Mouse (Mus musculus): ENCODE data around the gene Dbh. TPM values are rescaled to one million over a fixed set of nuclear protein-coding genes. Genes with fewer than 3 reads are reported as not detected.

Gene Dbh
- 0.09 and 0.15 TPM in 2 replicates for polyA plus RNA-seq (2016; fragmentation: Nextera tagmentation; extraction: Ambion mirVana)

- Histone ChIP-seq H3K36me3 (no peaks in the 10 kb centered on the region), H3K4me2 (replicated peaks) (no peak within 1 kb of the TSS), H3K27me3 (no peaks in the 10 kb centered on the region), H3K4me1 (peaks cover 6% of the 10 kb centered on the region; the same call in 1 of the 2 replicates), H3K9me3 (no peaks in the 10 kb centered on the region), H3K27ac (replicated peaks) (no peak within 1 kb of the TSS), H3K4me3 (no peak within 1 kb of the TSS), H3K9ac (replicated peaks) (no peak within 1 kb of the TSS)
- WGBS, result 82% methylated on average over 12 of the region's 12 CpGs
- ATAC-seq (ENCODE audit: low FRiP score, low read depth), result no peak
Measured at GRCm38 (mm10) chr2:27164796-27165590, at the start of gene Dbh. Gene Dbh (plus strand): TSS chr2:27165233.

- Histone ChIP-seq H3K4me1 (peaks cover 15% of the 10 kb centered on the region), H3K9me3 (no peaks in the 10 kb centered on the region), H3K27me3 (no peaks in the 10 kb centered on the region; the same call in none of the 2 replicates), H3K9ac (replicated peaks) (no peak overlapping the region), H3K4me3 (no peak overlapping the region), H3K27ac (replicated peaks) (no peak overlapping the region), H3K36me3 (no peaks in the 10 kb centered on the region), H3K4me2 (replicated peaks) (no peak overlapping the region)
- 67% methylated on average over 4 of the region's 4 CpGs for WGBS
- ATAC-seq (ENCODE audit: low FRiP score, low read depth), result no peak
Measured at GRCm38 (mm10) chr2:27118452-27118851, 46.6 kb upstream of the Dbh start.

- 90% methylated on average over 2 of the region's 2 CpGs for WGBS
- Histone ChIP-seq H3K4me1 (peaks cover 15% of the 10 kb centered on the region), H3K4me3 (no peak overlapping the region), H3K27me3 (no peaks in the 10 kb centered on the region; the same call in none of the 2 replicates), H3K36me3 (no peaks in the 10 kb centered on the region), H3K4me2 (replicated peaks) (no peak overlapping the region), H3K9ac (replicated peaks) (no peak overlapping the region), H3K27ac (replicated peaks) (no peak overlapping the region), H3K9me3 (no peaks in the 10 kb centered on the region)
- ATAC-seq (ENCODE audit: low FRiP score, low read depth), result no peak
Measured at GRCm38 (mm10) chr2:27119766-27120165, 45.3 kb upstream of the Dbh start.

GRCm38 (mm10) chr2:27120241-27120641, 44.8 kb upstream of the Dbh start:
- no peak overlapping the region for H3K27ac ChIP-seq (replicated peaks)
- H3K4me1 ChIP-seq, result peaks cover 15% of the 10 kb centered on the region
- no peaks in the 10 kb centered on the region for H3K36me3 ChIP-seq
- H3K9ac ChIP-seq (replicated peaks), result no peak overlapping the region
- ATAC-seq (ENCODE audit: low FRiP score, low read depth), result no peak
- no peaks in the 10 kb centered on the region for H3K9me3 ChIP-seq
- no peak overlapping the region for H3K4me2 ChIP-seq (replicated peaks)
- H3K27me3 ChIP-seq, result no peaks in the 10 kb centered on the region; the same call in none of the 2 replicates
- WGBS, result 90% methylated on average over 8 of the region's 8 CpGs
- H3K4me3 ChIP-seq, result no peak overlapping the region

- Histone ChIP-seq H3K4me3 (no peak overlapping the region), H3K9me3 (no peaks in the 10 kb centered on the region), H3K4me2 (replicated peaks) (no peak overlapping the region), H3K27ac (replicated peaks) (no peak overlapping the region), H3K4me1 (peaks cover 15% of the 10 kb centered on the region), H3K36me3 (no peaks in the 10 kb centered on the region), H3K9ac (replicated peaks) (no peak overlapping the region), H3K27me3 (no peaks in the 10 kb centered on the region; the same call in none of the 2 replicates)
- WGBS, result 55% methylated on average over 9 of the region's 9 CpGs
- no peak for ATAC-seq (ENCODE audit: low FRiP score, low read depth)
Measured at GRCm38 (mm10) chr2:27121626-27122355, 43.2 kb upstream of the Dbh start.

GRCm38 (mm10) chr2:27122578-27122977, 42.5 kb upstream of the Dbh start:
- Histone ChIP-seq H3K4me3 (no peak overlapping the region), H3K4me1 (peaks cover 15% of the 10 kb centered on the region), H3K4me2 (replicated peaks) (no peak overlapping the region), H3K9ac (replicated peaks) (no peak overlapping the region), H3K9me3 (no peaks in the 10 kb centered on the region), H3K27me3 (no peaks in the 10 kb centered on the region; the same call in none of the 2 replicates), H3K36me3 (no peaks in the 10 kb centered on the region), H3K27ac (replicated peaks) (no peak overlapping the region)
- 35% methylated on average over 9 of the region's 9 CpGs for WGBS
- no peak for ATAC-seq (ENCODE audit: low FRiP score, low read depth)

GRCm38 (mm10) chr2:27123121-27123520, 41.9 kb upstream of the Dbh start:
- no peak overlapping the region for H3K4me3 ChIP-seq
- H3K9ac ChIP-seq (replicated peaks), result no peak overlapping the region
- no peaks in the 10 kb centered on the region; the same call in none of the 2 replicates for H3K27me3 ChIP-seq
- no peak overlapping the region for H3K27ac ChIP-seq (replicated peaks)
- H3K4me1 ChIP-seq, result peaks cover 15% of the 10 kb centered on the region
- H3K9me3 ChIP-seq, result no peaks in the 10 kb centered on the region
- H3K36me3 ChIP-seq, result no peaks in the 10 kb centered on the region
- H3K4me2 ChIP-seq (replicated peaks), result no peak overlapping the region
- no peak for ATAC-seq (ENCODE audit: low FRiP score, low read depth)
- 91% methylated on average over 4 of the region's 4 CpGs for WGBS

GRCm38 (mm10) chr2:27125979-27126378, 39.1 kb upstream of the Dbh start:
- H3K4me3 ChIP-seq, result no peak overlapping the region
- no peak for ATAC-seq (ENCODE audit: low FRiP score, low read depth)
- H3K9ac ChIP-seq (replicated peaks), result no peak overlapping the region
- peaks cover 15% of the 10 kb centered on the region for H3K4me1 ChIP-seq
- H3K9me3 ChIP-seq, result no peaks in the 10 kb centered on the region
- H3K4me2 ChIP-seq (replicated peaks), result no peak overlapping the region
- WGBS, result 41% methylated on average over 10 of the region's 10 CpGs
- no peaks in the 10 kb centered on the region for H3K36me3 ChIP-seq
- no peaks in the 10 kb centered on the region; the same call in none of the 2 replicates for H3K27me3 ChIP-seq
- no peak overlapping the region for H3K27ac ChIP-seq (replicated peaks)

- 58% methylated on average over 4 of the region's 4 CpGs for WGBS
- Histone ChIP-seq H3K9me3 (no peaks in the 10 kb centered on the region), H3K9ac (replicated peaks) (no peak overlapping the region)
Measured at GRCm38 (mm10) chr2:27126496-27126895, 38.5 kb upstream of the Dbh start.

GRCm38 (mm10) chr2:27128990-27129389, 36.0 kb upstream of the Dbh start:
- Histone ChIP-seq H3K9ac (replicated peaks) (no peak overlapping the region), H3K27me3 (no peaks in the 10 kb centered on the region), H3K27ac (replicated peaks) (no peak overlapping the region), H3K9me3 (no peaks in the 10 kb centered on the region), H3K36me3 (no peaks in the 10 kb centered on the region), H3K4me3 (no peak overlapping the region), H3K4me2 (replicated peaks) (no peak overlapping the region), H3K4me1 (no peaks in the 10 kb centered on the region)
- ATAC-seq (ENCODE audit: low FRiP score, low read depth), result no peak
- 80% methylated on average over 3 of the region's 3 CpGs for WGBS

More at GRCm38 (mm10) chr2:27126496-27126895, 38.5 kb upstream of the Dbh start:
- Histone ChIP-seq H3K4me1 (peaks cover 15% of the 10 kb centered on the region), H3K4me2 (replicated peaks) (no peak overlapping the region), H3K27ac (replicated peaks) (no peak overlapping the region), H3K36me3 (no peaks in the 10 kb centered on the region), H3K27me3 (no peaks in the 10 kb centered on the region; the same call in 1 of the 2 replicates), H3K4me3 (no peak overlapping the region)
- ATAC-seq (ENCODE audit: low FRiP score, low read depth), result no peak

- H3K9ac ChIP-seq (replicated peaks), result no peak overlapping the region
- WGBS, result 86% methylated on average over 5 of the region's 5 CpGs
- no peak overlapping the region for H3K27ac ChIP-seq (replicated peaks)
- H3K36me3 ChIP-seq, result no peaks in the 10 kb centered on the region
- no peaks in the 10 kb centered on the region for H3K9me3 ChIP-seq
- no peak overlapping the region for H3K4me3 ChIP-seq
- H3K27me3 ChIP-seq, result peaks cover 25% of the 10 kb centered on the region
- no peaks in the 10 kb centered on the region for H3K4me1 ChIP-seq
- no peak for ATAC-seq (ENCODE audit: low FRiP score, low read depth)
- H3K4me2 ChIP-seq (replicated peaks), result no peak overlapping the region
Measured at GRCm38 (mm10) chr2:27135935-27136334, 29.1 kb upstream of the Dbh start.

GRCm38 (mm10) chr2:27136336-27136735, 28.7 kb upstream of the Dbh start:
- Histone ChIP-seq H3K9me3 (no peaks in the 10 kb centered on the region), H3K4me1 (no peaks in the 10 kb centered on the region), H3K27me3 (peaks cover 29% of the 10 kb centered on the region), H3K9ac (replicated peaks) (no peak overlapping the region), H3K27ac (replicated peaks) (no peak overlapping the region), H3K4me3 (no peak overlapping the region), H3K4me2 (replicated peaks) (no peak overlapping the region), H3K36me3 (no peaks in the 10 kb centered on the region)
- no peak for ATAC-seq (ENCODE audit: low FRiP score, low read depth)
- WGBS, result 69% methylated on average over 3 of the region's 3 CpGs
